Mouse (Mus musculus): ENCODE data around the gene Nrcam.
A peak's percentile ranks its signal among the peaks of the same experiment; 100 is the strongest.

Gene Nrcam

GRCm38 (mm10) chr12:44371076-44371710 is 42.5 kb downstream of the Nrcam start:
- DNase-seq (ENCODE audit: low read depth) = peak; percentile 13

GRCm38 (mm10) chr12:44375956-44376355 is 47.3 kb downstream of the Nrcam start:
- DNase-seq (ENCODE audit: low read depth) = no peak

- no peak for DNase-seq (ENCODE audit: low read depth)
Observed at GRCm38 (mm10) chr12:44378431-44379161, 49.9 kb downstream of the Nrcam start.

- no peak for DNase-seq (ENCODE audit: low read depth)
Observed at GRCm38 (mm10) chr12:44380805-44381204, 52.1 kb downstream of the Nrcam start.

- no peak for DNase-seq (ENCODE audit: low read depth)
Observed at GRCm38 (mm10) chr12:44386398-44386797, 57.7 kb downstream of the Nrcam start.

- peak; percentile 12 for DNase-seq (ENCODE audit: low read depth)
Observed at GRCm38 (mm10) chr12:44388220-44388619, 59.5 kb downstream of the Nrcam start.

- no peak for DNase-seq (ENCODE audit: low read depth)
Observed at GRCm38 (mm10) chr12:44390391-44391137, 61.9 kb downstream of the Nrcam start.

- no peak for DNase-seq (ENCODE audit: low read depth)
Observed at GRCm38 (mm10) chr12:44394901-44395300, 66.2 kb downstream of the Nrcam start.

GRCm38 (mm10) chr12:44397782-44398181 is 69.1 kb downstream of the Nrcam start:
- no peak for DNase-seq (ENCODE audit: low read depth)

- DNase-seq (ENCODE audit: low read depth) = no peak
Observed at GRCm38 (mm10) chr12:44402134-44402533, 73.4 kb downstream of the Nrcam start.

GRCm38 (mm10) chr12:44403270-44403669 is 74.6 kb downstream of the Nrcam start:
- no peak for DNase-seq (ENCODE audit: low read depth)

- no peak for DNase-seq (ENCODE audit: low read depth)
Observed at GRCm38 (mm10) chr12:44403731-44404424, 75.2 kb downstream of the Nrcam start.

GRCm38 (mm10) chr12:44409786-44410185 is 81.1 kb downstream of the Nrcam start:
- DNase-seq (ENCODE audit: low read depth) = no peak

- DNase-seq (ENCODE audit: low read depth) = no peak
Observed at GRCm38 (mm10) chr12:44411031-44411430, 82.3 kb downstream of the Nrcam start.

GRCm38 (mm10) chr12:44422154-44422866 is 93.6 kb downstream of the Nrcam start:
- no peak for DNase-seq (ENCODE audit: low read depth)

GRCm38 (mm10) chr12:44422867-44423255 is 94.2 kb downstream of the Nrcam start:
- DNase-seq (ENCODE audit: low read depth) = no peak

GRCm38 (mm10) chr12:44424011-44424410 is 95.3 kb downstream of the Nrcam start:
- DNase-seq (ENCODE audit: low read depth) = no peak

GRCm38 (mm10) chr12:44425040-44425439 is 96.4 kb downstream of the Nrcam start:
- DNase-seq (ENCODE audit: low read depth) = no peak

- no peak for DNase-seq (ENCODE audit: low read depth)
Observed at GRCm38 (mm10) chr12:44430335-44430734, 101.7 kb downstream of the Nrcam start.

- no peak for DNase-seq (ENCODE audit: low read depth)
Observed at GRCm38 (mm10) chr12:44430996-44431395, 102.3 kb downstream of the Nrcam start.

GRCm38 (mm10) chr12:44432727-44433126 is 104.0 kb downstream of the Nrcam start:
- no peak for DNase-seq (ENCODE audit: low read depth)
